Mouse (Mus musculus): ENCODE results near the gene Fam171a1.
"Not testable (repeated sequence)": the region's sequence is repeated elsewhere in the genome, so short reads cannot be mapped to it uniquely, and the experiment has no call there.

The Fam171a1 gene

GRCm38 (mm10) chr2:3113866-3114265 is at the start of gene Fam171a1:
Gene Fam171a1 (plus strand): TSS chr2:3114224.
- DNase-seq: no peak

- no peak for DNase-seq
These were observed 44.9 kb upstream of the Fam171a1 start for GRCm38 (mm10) chr2:3069140-3069539.

GRCm38 (mm10) chr2:3088361-3088760 is 25.7 kb upstream of the Fam171a1 start:
- DNase-seq: not testable (repeated sequence)

- peak in 1 of 2 experiments; percentile 18 for DNase-seq
These were observed 24.8 kb upstream of the Fam171a1 start for GRCm38 (mm10) chr2:3089274-3089673.

GRCm38 (mm10) chr2:3096101-3096500 is 17.9 kb upstream of the Fam171a1 start:
- DNase-seq: no peak

- DNase-seq: no peak
These were observed 14.1 kb upstream of the Fam171a1 start for GRCm38 (mm10) chr2:3099971-3100370.

GRCm38 (mm10) chr2:3101292-3101957 is 12.6 kb upstream of the Fam171a1 start:
- no peak for DNase-seq

- DNase-seq: no peak
These were observed 11.7 kb upstream of the Fam171a1 start for GRCm38 (mm10) chr2:3102360-3102759.

GRCm38 (mm10) chr2:3107471-3107870 is 6.6 kb upstream of the Fam171a1 start:
- DNase-seq: no peak

- DNase-seq: no peak
These were observed 5.6 kb upstream of the Fam171a1 start for GRCm38 (mm10) chr2:3108431-3108830.

- DNase-seq: no peak
These were observed 5.2 kb upstream of the Fam171a1 start for GRCm38 (mm10) chr2:3108834-3109233.

GRCm38 (mm10) chr2:3117855-3118202 is 3.8 kb downstream of the Fam171a1 start:
- no peak for DNase-seq

- DNase-seq: peak; percentile 88 to 93
These were observed 4.3 kb downstream of the Fam171a1 start for GRCm38 (mm10) chr2:3118203-3118941.

- peak in 1 of 2 experiments; percentile 28 for DNase-seq
These were observed 4.9 kb downstream of the Fam171a1 start for GRCm38 (mm10) chr2:3118969-3119368.

GRCm38 (mm10) chr2:3119371-3119935 is 5.4 kb downstream of the Fam171a1 start:
- DNase-seq: no peak

- no peak for DNase-seq
These were observed 8.5 kb downstream of the Fam171a1 start for GRCm38 (mm10) chr2:3122571-3122970.

- DNase-seq: no peak
These were observed 13.3 kb downstream of the Fam171a1 start for GRCm38 (mm10) chr2:3127256-3127883.

- DNase-seq: no peak
These were observed 14.4 kb downstream of the Fam171a1 start for GRCm38 (mm10) chr2:3128344-3128871.

GRCm38 (mm10) chr2:3128910-3129309 is 14.9 kb downstream of the Fam171a1 start:
- DNase-seq: no peak

GRCm38 (mm10) chr2:3132473-3132872 is 18.4 kb downstream of the Fam171a1 start:
- DNase-seq: peak; percentile 34 to 46

GRCm38 (mm10) chr2:3134580-3135296 is 20.7 kb downstream of the Fam171a1 start:
- DNase-seq: no peak

- DNase-seq: no peak
These were observed 21.3 kb downstream of the Fam171a1 start for GRCm38 (mm10) chr2:3135297-3135684.

- DNase-seq: no peak
These were observed 24.3 kb downstream of the Fam171a1 start for GRCm38 (mm10) chr2:3138308-3138707.

Measured in cerebellum, postnatal 25 days (tissue).